Mouse (Mus musculus) NIH3T3 (cell line): ENCODE data around the gene B430305J03Rik.

Experiments
- DNase-seq: peaks from one replicate; pipeline ENCODE4 v3.0.0-alpha.2; 2012; ENCODE audit warnings: low read depth

The B430305J03Rik gene

DNA sequence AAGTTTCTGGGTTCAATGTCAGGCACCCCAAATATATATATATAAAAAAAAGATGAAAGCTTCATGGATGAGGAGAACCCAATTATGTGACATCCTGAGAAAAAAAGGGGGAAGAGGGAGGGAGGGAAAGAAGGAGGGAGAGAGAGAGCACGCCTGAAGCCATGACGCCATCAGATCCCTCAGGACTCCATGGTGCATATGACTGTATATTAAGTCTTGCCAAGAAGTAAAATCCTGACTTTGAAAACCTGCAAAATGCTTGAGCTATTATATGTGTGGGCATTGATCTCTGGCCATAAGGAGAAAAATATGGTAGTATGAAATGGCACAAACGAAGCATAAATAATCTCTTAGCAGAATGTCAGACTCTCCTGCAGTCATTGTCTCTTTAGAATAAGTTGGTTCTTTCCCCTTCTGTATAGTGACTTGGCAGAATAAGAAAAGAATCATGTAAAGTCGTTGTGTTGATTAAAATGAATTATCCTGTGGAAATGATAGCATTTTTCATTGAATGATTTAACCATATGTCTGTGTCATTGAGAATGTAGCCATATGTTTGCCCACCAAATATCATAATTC lies 17.6 kb downstream of the B430305J03Rik start:
- no peak for DNase-seq

GRCm38 (mm10) chr3:61345636-61346035 lies 20.1 kb downstream of the B430305J03Rik start:
- peak; percentile 37 for DNase-seq

DNA sequence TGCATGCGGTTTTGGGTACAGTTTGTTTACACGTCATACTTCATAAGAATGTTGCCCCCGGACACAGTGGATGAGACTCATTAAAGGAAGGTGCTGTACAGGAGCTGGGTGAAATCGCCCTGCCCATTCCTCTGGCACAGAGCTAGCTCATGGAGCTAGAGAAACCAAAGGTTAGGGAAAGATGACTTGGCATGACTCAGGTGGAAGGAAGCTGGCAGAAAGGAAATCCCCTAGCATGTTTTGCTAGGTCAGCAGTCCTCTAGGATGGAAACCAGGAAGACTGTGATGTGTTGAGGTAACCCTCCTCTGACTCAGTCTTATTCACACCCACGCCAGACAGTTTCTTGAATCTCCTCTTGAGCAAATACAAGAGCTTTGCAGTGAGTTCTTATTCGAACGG lies 21.7 kb downstream of the B430305J03Rik start:
- DNase-seq = peak; percentile 74

DNA sequence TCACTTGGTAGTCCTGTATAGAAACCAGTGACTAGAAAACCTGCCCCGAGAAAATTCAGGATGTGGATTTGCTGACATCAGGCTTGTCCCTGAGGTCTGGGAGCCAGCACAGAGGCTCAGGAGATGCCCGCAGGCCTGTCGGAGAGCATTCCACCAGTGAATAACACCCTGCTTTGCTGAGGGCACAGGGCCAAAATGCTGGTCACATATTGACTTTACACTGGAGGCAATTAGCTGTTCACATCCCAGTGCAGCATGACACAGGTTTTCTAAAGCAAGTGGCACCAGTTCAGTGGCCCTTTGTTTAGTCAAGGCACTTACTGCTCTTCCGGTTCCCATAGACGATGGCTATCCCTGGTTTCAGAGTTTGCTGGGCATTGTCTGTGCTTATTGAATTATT lies 25.4 kb downstream of the B430305J03Rik start:
- DNase-seq = no peak

DNA sequence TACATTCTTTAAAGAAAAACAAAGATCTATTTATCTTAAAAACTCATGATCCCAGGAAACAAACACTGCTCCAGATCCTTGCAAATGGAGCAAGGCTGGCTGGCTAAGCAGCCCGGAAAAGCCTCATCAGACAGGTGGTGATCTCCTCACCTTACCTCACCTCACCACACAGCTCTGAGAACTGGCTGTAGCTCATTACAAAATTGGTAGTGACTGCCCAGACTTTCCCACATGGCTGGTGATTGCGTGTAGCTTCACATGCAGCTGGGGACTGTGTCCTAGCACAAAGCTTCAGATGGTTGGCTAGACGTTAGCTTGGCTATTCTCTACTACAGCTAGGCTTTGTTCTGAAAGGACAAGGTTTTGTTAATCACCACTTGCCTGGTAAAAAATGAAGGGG lies 28.5 kb downstream of the B430305J03Rik start:
- DNase-seq = no peak

DNA sequence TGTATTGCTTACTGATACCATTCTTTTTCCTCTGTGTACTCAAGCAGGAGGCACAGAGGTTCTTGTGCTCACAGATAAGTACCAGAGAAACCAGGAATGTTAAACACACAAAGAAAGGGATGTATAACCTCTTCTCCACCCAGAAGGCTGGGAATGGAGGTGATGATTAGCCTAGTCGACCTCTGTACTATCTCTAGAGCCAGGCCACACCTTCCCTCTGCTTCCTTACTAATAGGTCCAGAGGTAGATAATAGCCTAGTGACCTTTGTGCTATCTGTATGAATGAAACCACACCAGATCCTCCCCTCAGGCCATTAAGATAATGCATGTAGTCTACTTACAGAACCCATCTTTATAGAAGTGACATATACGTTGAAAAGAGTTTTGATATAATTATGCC lies 29.5 kb downstream of the B430305J03Rik start:
- DNase-seq = no peak

DNA sequence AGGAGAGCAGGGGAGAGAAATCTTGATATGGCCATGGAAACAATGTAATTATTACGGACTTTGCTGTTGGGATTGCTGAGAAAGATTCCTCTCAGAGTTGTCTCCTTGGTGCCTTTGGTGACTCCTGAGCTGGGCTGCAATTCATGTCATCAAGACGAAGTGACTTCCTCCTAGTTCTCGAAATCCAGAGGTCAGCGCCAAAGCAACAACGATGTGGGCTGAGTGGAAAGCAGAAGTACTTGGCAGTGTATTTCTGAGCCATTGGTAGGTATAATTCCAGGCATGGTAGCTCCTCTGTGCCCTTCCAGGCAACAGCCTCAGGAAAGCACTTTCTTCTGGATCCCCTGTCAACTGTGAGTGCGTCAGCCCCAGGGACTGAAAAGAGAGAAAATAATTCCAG lies 44.1 kb downstream of the B430305J03Rik start:
- no peak for DNase-seq

- no peak for DNase-seq
Measured at GRCm38 (mm10) chr3:61320031-61320430, 45.7 kb downstream of the B430305J03Rik start.

- no peak for DNase-seq
Measured at GRCm38 (mm10) chr3:61315002-61315401, 50.7 kb downstream of the B430305J03Rik start.
